Mouse (Mus musculus): ENCODE results near the gene Cer1. TPM values are rescaled to one million over a fixed set of nuclear protein-coding genes. Genes with fewer than 3 reads are reported as not detected.

Cer1 gene
- not detected for polyA plus RNA-seq (2014; fragmentation: Illumina TruSeq; extraction: RNeasy Lipid Tissue Mini Kit (QIAGEN cat#74804))

DNA sequence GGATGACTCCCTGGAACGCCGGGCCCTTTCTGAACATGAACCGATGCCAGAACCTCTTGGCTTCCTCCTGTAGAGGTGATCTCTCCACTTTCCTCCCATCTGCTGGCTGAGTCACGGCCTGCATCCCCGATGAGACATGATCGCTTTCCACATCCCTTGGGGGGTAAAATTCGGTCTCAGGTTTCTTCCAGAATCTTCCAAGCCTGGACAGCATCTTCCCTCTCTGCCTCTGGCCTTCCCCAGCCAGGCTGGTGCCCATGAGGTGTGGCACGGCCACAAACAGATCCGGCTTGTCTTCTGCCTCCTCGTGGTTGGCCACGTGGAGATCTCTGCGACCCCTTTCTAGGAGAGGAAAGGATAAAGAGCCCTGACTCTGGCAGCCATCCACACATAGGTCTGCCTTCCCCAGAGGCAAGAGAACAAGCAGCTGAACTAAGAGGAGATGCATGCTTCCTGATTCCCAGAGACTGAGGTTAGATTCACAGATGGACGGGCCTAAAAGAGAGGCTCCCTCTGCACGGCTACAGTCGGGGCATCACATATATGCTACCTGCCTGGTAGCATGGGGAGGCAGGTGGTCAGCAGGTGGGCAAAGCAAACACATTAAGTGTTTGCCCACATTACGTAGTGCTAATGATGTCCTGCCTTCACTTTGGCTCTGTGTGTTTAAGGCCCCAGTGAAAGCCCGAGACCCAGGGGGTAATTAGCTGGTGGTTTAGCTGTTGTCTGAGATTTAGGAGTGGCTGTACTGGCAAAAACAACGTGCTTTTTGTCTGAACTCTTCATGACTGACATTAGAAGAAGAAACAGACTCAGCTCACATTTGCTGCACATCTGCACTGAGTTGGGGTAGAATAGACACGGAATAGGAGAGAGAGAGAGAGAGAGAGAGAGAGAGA is at the start of gene Cer1:
TSS of gene Cer1 (minus strand) at position 513 of the 899 bp plus-strand sequence.

DNA sequence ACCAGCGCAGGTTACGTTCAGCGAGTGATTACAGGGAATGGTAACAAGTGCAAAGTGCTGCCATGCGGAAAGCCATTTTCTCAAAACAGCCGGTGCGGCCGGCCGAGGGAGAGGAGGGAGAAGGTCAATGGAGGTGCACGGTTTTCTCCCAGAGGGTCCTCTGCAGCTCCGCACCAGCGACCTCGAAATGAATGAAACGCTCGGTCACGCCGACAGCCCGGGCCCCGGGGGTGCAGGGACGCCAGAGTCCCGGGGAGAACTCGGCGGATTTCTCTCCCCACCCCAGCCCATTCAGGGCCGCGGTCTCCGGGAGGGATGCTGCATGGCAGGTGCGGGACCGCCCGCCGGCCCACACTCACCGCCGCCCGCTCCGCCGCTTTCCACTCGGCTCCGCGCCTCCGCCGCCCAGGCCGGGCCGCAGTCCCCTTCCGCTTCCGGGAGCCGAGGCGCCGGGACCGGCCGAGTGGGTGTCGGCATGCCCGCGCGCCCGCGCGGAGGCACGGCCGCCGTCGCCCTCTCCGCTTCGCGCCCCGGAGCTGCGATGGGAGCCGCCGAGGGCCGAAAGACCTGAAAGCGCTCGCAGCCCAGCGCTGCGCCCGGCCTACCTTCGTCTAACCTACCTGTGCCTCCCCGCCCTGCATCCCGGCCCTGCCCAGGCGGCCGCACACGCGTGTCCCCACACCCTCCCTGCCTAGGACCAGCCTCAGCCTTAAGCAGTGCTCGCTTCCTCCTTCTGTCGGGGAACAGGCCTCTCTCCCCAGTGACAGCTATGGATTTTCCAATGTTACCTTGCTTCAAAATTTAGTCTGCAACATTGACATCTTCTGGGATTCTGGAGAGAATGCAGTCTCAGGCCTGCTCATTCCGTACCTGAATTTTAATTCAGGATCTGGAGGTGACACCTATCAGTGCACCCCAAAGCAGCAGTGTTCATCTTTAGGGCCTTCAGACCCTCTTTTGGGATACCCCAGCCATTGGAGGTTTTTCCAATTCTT is 25.5 kb downstream of the Cer1 start, which contains the start of gene Zdhhc21:
TSS of gene Zdhhc21 (minus strand) at position 828 of the 995 bp plus-strand sequence.

Other genes with a start within 250 kb of the Cer1 start
- gene Nfib, start 179.4 kb downstream of the Cer1 start, polyA plus RNA-seq (2014; fragmentation: Illumina TruSeq; extraction: RNeasy Lipid Tissue Mini Kit (QIAGEN cat#74804)): 66.7 TPM
- gene Zdhhc21, start 25.2 kb downstream of the Cer1 start, polyA plus RNA-seq (2014; fragmentation: Illumina TruSeq; extraction: RNeasy Lipid Tissue Mini Kit (QIAGEN cat#74804)): 70.7 TPM
- 14.5 TPM for gene Frem1, start 167.2 kb upstream of the Cer1 start, polyA plus RNA-seq (2014; fragmentation: Illumina TruSeq; extraction: RNeasy Lipid Tissue Mini Kit (QIAGEN cat#74804))